Mouse (Mus musculus) G1E-ER4 (cell line): Measurements from ENCODE around the gene Psapl1. TPM values are rescaled to one million over a fixed set of nuclear protein-coding genes. Genes with fewer than 3 reads are reported as not detected.

Experiments used
- GATA1 ChIP-seq: IDR thresholded peaks from one replicate; pipeline ENCODE4 v1.8.0; 2012; ENCODE audit warnings: low read length, inconsistent platforms
- polyA plus RNA-seq: library from polyadenylated mRNA; stranded (reverse); fragments of >175 nt; gene quantifications from 2 replicates; pipeline ENCODE4 v1.2.3, GENCODE M21; 2012

Psapl1 gene
- polyA plus RNA-seq, 1 experiment, result not detected

DNA sequence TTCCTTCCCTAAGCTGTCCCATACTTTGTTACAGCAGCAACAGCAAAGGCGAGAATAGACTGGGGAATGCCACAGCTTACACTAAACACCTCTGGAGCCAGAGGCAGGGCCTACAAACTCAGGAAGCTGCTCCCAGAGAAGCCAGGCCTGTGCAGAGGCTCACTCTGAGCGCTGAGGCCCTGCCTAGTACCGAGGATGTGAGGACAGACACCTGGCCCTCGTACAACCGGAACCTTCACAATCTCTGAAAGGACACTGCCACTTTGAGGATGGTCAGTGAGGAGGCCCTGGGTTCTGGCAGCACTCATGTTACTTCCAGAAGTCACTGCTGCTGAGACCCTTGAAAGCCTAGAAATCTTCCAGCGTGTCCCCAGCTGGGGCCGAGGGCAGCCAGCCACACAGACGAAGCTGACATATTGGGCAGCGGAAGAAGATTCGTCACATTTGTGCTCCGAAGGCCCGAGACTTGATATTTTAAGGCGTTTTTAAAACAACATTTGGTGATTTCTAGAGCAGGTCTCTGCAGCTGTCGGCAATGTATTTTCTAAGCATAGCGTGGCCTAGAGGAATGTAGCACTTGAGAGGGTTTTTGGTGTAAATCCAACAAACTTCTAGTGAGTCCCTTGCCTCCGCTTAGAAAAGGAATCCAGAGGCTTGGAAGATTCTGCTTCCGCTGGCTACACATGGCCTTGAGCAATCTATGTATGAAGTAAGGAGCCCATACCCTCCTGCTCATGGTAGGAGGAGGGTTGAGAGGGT, 49.1 kb downstream of the Psapl1 start:
- TF ChIP-seq GATA1, result no peak

DNA sequence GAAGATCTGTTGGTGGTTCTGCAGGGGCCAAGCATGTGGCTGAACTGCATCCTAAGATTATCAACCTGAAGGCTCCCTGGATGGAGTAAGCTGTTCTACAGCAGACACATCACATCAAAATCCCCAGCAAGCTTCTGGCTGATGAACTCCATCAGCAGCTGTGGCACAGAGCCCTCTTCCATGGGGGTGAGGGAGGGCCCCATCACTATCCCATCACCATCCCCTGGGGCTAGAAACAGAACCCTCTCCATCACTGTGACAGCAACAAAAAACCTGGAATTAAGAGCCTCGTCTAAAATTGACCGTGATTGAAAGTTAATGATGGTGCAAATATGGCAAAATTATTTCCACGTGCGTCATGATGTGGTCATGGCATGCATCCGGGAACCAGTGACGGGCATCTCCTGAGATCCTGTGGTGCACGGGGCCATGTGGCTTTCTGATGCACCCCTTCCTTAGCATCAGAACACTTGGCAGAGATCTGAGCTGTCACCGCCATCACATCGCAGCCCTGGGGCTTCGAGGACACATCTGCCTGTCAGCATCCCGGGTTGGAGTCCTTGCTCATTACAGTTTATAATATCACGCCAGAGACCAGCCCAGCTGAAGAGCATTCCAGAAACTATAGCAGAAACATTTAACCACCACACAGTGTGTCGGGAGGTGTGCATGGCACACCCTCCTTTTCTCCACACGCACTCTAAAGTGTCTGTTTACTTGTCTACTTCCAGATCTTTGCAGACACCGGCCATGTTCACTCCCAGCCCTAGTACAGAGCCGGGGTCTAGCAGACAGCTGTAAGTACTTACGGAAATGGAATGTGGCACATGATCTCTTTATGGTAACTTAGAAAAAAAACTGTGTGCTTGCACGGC, 51.1 kb downstream of the Psapl1 start:
- no peak for TF ChIP-seq GATA1

Other genes starting within 250 kb of the Psapl1 start
- gene Sorcs2, start 194.1 kb downstream of the Psapl1 start, polyA plus RNA-seq, result not detected in 2 replicates